Mouse (Mus musculus) thymus, adult 2 months (tissue): ENCODE results near the gene Lmf1.

Experiments
- CTCF ChIP-seq: fragments of 200-500 bp; IDR thresholded peaks from 2 replicates; pipeline ENCODE4 v1.5.1; 2012; ENCODE audit warnings: mild to moderate bottlenecking, control low read depth, low read length, moderate library complexity, borderline replicate concordance; ENCODE audit not compliant: control insufficient read depth, poor library complexity, insufficient read depth; ENCODE audit errors: extremely low read depth
- POLR2A ChIP-seq: fragments of 200-500 bp; IDR thresholded peaks from 2 replicates; pipeline ENCODE4 v1.6.1; 2012; ENCODE audit warnings: mild to moderate bottlenecking, low read length, control low read depth, moderate library complexity; ENCODE audit not compliant: control insufficient read depth, poor library complexity, insufficient read depth; ENCODE audit errors: extremely low read depth

GRCm38 (mm10) chr17:25583858-25584257 is 5.0 kb downstream of the Lmf1 start:
- TF ChIP-seq CTCF (no peak), POLR2A (no peak)
